9 mouse cellular contexts compared by ENCODE assay signal in the genomic region with DNA sequence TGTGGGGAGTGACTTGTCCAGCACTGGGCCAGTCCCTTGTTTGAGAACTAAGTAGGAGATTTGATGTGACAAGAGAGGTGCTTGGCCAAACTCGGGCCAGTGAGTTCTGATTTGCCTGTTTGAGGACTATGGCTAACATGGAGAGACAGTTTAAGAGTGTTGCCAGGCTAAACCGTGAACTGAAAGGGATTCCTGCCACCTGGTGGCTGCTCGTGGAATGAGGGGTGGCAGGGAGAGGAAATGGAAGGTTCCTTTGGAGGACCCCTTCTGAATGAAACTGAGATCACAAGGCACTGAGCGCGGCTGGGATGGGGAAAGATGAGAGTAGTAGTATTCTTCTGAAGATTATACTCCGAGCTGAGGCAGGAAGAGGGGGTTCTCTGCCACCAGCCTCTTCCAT. TPM values are rescaled to one million over a fixed set of nuclear protein-coding genes. Genes with fewer than 3 reads are reported as not detected.
A peak's percentile ranks its signal among the peaks of the same experiment; 100 is the strongest.
DNase-seq lines count a peak whose midpoint lies in the region; ATAC-seq and TF ChIP-seq lines count a peak whose summit lies in the region.
"Had no signal": no experiment of that assay in that cellular context is flagged by ENCODE, and none has a peak within 500 bp of the region (broad histone marks: within the 10 kb centered on the region; RNA-seq: fewer than 3 reads in every experiment).

No protein-coding gene starts in this region.

- H3K9me3 ChIP-seq in MEL (replicated peaks; ENCODE audit: insufficient read depth, low read length): no peaks in the 10 kb centered on the region
- no peaks in the 10 kb centered on the region for H3K9me3 ChIP-seq in kidney, embryonic 16.5 days (ENCODE audit: low read length)
- H3K9me3 ChIP-seq: heart, embryonic 15.5 days had no signal

- TF ChIP-seq CTCF in C2C12 (IDR thresholded peaks at IDR 0.05; ENCODE audit: control insufficient read depth, insufficient read depth, insufficient read length) (peak; percentile 55), MEL (IDR thresholded peaks at IDR 0.05 in 2 of 3, conservative IDR thresholded peaks at IDR 0.05 in 1 of 3; ENCODE audit: control insufficient read depth in 1 of 3, insufficient read depth in 1 of 3, low read depth in 2 of 3, low read length in 3 of 3, poor library complexity in 1 of 3, severe bottlenecking in 1 of 3) (peak; percentile 72 to 92 (median 89))

- no peak overlapping the region for H3K4me2 ChIP-seq in kidney, embryonic 16.5 days (replicated peaks; ENCODE audit: low read depth, low read length)
- H3K4me2 ChIP-seq: heart, embryonic 15.5 days had no signal

- no peak for TF ChIP-seq EP300 in MEL (IDR thresholded peaks at IDR 0.05; ENCODE audit: low read depth in 1 of 2, low read length in 2 of 2)

- H3K4me1 ChIP-seq in MEL (ENCODE audit: control insufficient read depth in 1 of 2, insufficient read depth in 2 of 2, low read length in 2 of 2): no peaks in the 10 kb centered on the region
- no peaks in the 10 kb centered on the region for H3K4me1 ChIP-seq in kidney, embryonic 16.5 days (ENCODE audit: insufficient read depth, low read length)
- H3K4me1 ChIP-seq: heart, embryonic 15.5 days had no signal

- H3K79me3 ChIP-seq in C2C12 (ENCODE audit: low read depth): no peaks in the 10 kb centered on the region

- H3K4me3 ChIP-seq in C2C12 (ENCODE audit: insufficient read depth, poor library complexity, severe bottlenecking) (no peak overlapping the region), MEL (ENCODE audit: control insufficient read depth in 1 of 2, insufficient read depth in 1 of 2, low read depth in 2 of 2, low read length in 2 of 2) (no peak overlapping the region)
- no peak overlapping the region for H3K4me3 ChIP-seq in kidney, embryonic 16.5 days (ENCODE audit: low read length)
- H3K4me3 ChIP-seq: heart, embryonic 15.5 days had no signal

- TF ChIP-seq RAD21 in MEL (IDR thresholded peaks at IDR 0.05; ENCODE audit: low read depth, low read length): peak; percentile 78

- DNase-seq in MEL (ENCODE audit: low read depth, low spot score): peak; percentile 65
- peak; percentile 75 for DNase-seq in cerebellum, adult 8-10 months
- DNase-seq in frontal cortex, adult 2 months (ENCODE audit: extremely low spot score in 1 of 2, low spot score in 1 of 2): peak; percentile 54 to 87
- peak; percentile 80 for DNase-seq in lung, postnatal 14 days
- peak; percentile 86 to 87 for DNase-seq in right cerebral cortex, adult 2 months (ENCODE audit: low spot score in 2 of 2)

- H3K27me3 ChIP-seq in C2C12 (ENCODE audit: control insufficient read depth, insufficient read depth, insufficient read length) (peaks cover 21% of the 10 kb centered on the region), MEL (ENCODE audit: control insufficient read depth in 1 of 2, insufficient read depth in 2 of 2, low read length in 2 of 2) (no peaks in the 10 kb centered on the region)
- H3K27me3 ChIP-seq in kidney, embryonic 16.5 days (ENCODE audit: insufficient read depth, low read length): peaks cover 51% of the 10 kb centered on the region

- no peaks in the 10 kb centered on the region for H3K79me2 ChIP-seq in C2C12 (ENCODE audit: control insufficient read depth, insufficient read depth)
- H3K79me2 ChIP-seq in MEL (ENCODE audit: control insufficient read depth, insufficient read depth, low read length, poor library complexity): no peaks in the 10 kb centered on the region

- H3K9ac ChIP-seq in MEL (ENCODE audit: control insufficient read depth, low read depth, low read length, poor library complexity, severe bottlenecking): no peak overlapping the region
- H3K9ac ChIP-seq in kidney, embryonic 16.5 days (replicated peaks; ENCODE audit: low read length): no peak overlapping the region
- H3K9ac ChIP-seq: heart, embryonic 15.5 days had no signal

- TF ChIP-seq POLR2A in MEL (IDR thresholded peaks at IDR 0.05; ENCODE audit: control insufficient read depth in 1 of 2, insufficient read depth in 1 of 2, low read depth in 1 of 2, low read length in 2 of 2, poor library complexity in 1 of 2): no peak

- WGBS in kidney, embryonic 16.5 days: 4% methylated on average over 6 of the region's 6 CpGs

- H3K36me3 ChIP-seq in C2C12 (ENCODE audit: control insufficient read depth, insufficient read depth): no peaks in the 10 kb centered on the region
- H3K36me3 ChIP-seq in MEL (ENCODE audit: control insufficient read depth in 1 of 2, insufficient read depth in 2 of 2, low read length in 2 of 2): no peaks in the 10 kb centered on the region
- H3K36me3 ChIP-seq in kidney, embryonic 16.5 days (ENCODE audit: insufficient read depth, low read length): no peaks in the 10 kb centered on the region
- H3K36me3 ChIP-seq: heart, embryonic 15.5 days had no signal

- no peak overlapping the region for H3ac ChIP-seq in C2C12 (ENCODE audit: control insufficient read depth, insufficient read length, low read depth)

- no peak overlapping the region for H3K27ac ChIP-seq in MEL (ENCODE audit: control insufficient read depth, low read depth, low read length)
- H3K27ac ChIP-seq in kidney, embryonic 16.5 days (ENCODE audit: low read length): no peak overlapping the region
- H3K27ac ChIP-seq: heart, embryonic 15.5 days had no signal

- ATAC-seq in kidney, embryonic 16.5 days (ENCODE audit: low FRiP score, low TSS enrichment): peak; percentile 25; the same call in 1 of the 2 replicates
- no peak for ATAC-seq in erythroblast, adult 5-6 weeks (replicated peaks; ENCODE audit: low FRiP score, poor library complexity, severe bottlenecking)

TF ChIP-seq in C2C12, 6 proteins besides CTCF, POLR2A, EP300 and RAD21:
- TF ChIP-seq CEBPB (IDR thresholded peaks at IDR 0.05; ENCODE audit: low read depth): no peak
- TF ChIP-seq FOSL1 (IDR thresholded peaks at IDR 0.05; ENCODE audit: insufficient read depth, low read length, poor library complexity, severe bottlenecking): no peak
- TF ChIP-seq USF1 (IDR thresholded peaks at IDR 0.05; ENCODE audit: low read depth): no peak
- TF ChIP-seq MYOD1 (IDR thresholded peaks at IDR 0.05; ENCODE audit: control insufficient read depth, insufficient read length, low read depth): no peak
- TF ChIP-seq MYOG (IDR thresholded peaks at IDR 0.05; ENCODE audit: control insufficient read depth, extremely low read depth, insufficient read length): no peak
- TF ChIP-seq MAX (IDR thresholded peaks at IDR 0.05): no peak
TF ChIP-seq in C2C12: peak in this region for 0.

TF ChIP-seq in MEL, 35 proteins besides CTCF, POLR2A, EP300 and RAD21:
- peak; percentile 97 for TF ChIP-seq SMC3 (IDR thresholded peaks at IDR 0.05; ENCODE audit: low read depth, low read length)
- TF ChIP-seq ZC3H11A (IDR thresholded peaks at IDR 0.05; ENCODE audit: low read depth, low read length): peak; percentile 51
- no peak for TF ChIP-seq E2F4 (IDR thresholded peaks at IDR 0.05; ENCODE audit: borderline replicate concordance, low read depth, low read length)
- no peak for TF ChIP-seq KAT2A (conservative IDR thresholded peaks at IDR 0.05; ENCODE audit: low read depth, low read length)

RNA-seq across cellular contexts. Expression of gene Kcnc4, which starts 7.2 kb away (rescaled TPM):
- polyA plus RNA-seq in C2C12 (2012; fragmentation: generic; extraction: Trizol) (not detected), MEL (2012; ENCODE audit: insufficient read depth in 1 of 2, insufficient read length in 2 of 2, low read depth in 1 of 2, low replicate concordance in 2 of 2, missing spikeins in 1 of 2) (not detected)
- not detected in 2 replicates for total RNA-seq in MEL (2012; rRNA removed)
- 45.5 and 50.1 TPM in 2 replicates for polyA plus RNA-seq in frontal cortex, adult 2 months (2012; rRNA removed)
- polyA plus RNA-seq in kidney, embryonic 16.5 days (2015; fragmentation: Nextera tagmentation; extraction: Ambion mirVana): 0.15 and 0.24 TPM in 2 replicates
- not detected in 2 replicates for total RNA-seq in erythroblast, adult 5-6 weeks (2015; ENCODE audit: low replicate concordance)
- total RNA-seq in erythroblast, adult 5-6 weeks (2017; ENCODE audit: low replicate concordance): not detected in 2 replicates

RNA-seq across cellular contexts. Expression of gene Slc6a17, which starts 51.2 kb away (rescaled TPM):
- 3.2 TPM for polyA plus RNA-seq in C2C12 (2012; fragmentation: generic; extraction: Trizol)
- 0.04 TPM in 1 of 2 replicates, not detected in the other for total RNA-seq in MEL (2012; rRNA removed)
- polyA plus RNA-seq in MEL (2012; ENCODE audit: insufficient read depth in 1 of 2, insufficient read length in 2 of 2, low read depth in 1 of 2, low replicate concordance in 2 of 2, missing spikeins in 1 of 2): not detected
- polyA plus RNA-seq in frontal cortex, adult 2 months (2012; rRNA removed): 182 and 214 TPM in 2 replicates
- polyA plus RNA-seq in kidney, embryonic 16.5 days (2015; fragmentation: Nextera tagmentation; extraction: Ambion mirVana): 2.8 and 3.8 TPM in 2 replicates
- not detected in 2 replicates for total RNA-seq in erythroblast, adult 5-6 weeks (2015; ENCODE audit: low replicate concordance)
- not detected in 2 replicates for total RNA-seq in erythroblast, adult 5-6 weeks (2017; ENCODE audit: low replicate concordance)

Comparison
In these comparisons a context has a peak if more than half of its experiments do, and no peak if none do; other contexts are left out.
1. RNA of gene Kcnc4, which starts 7.2 kb away (polyA plus RNA-seq): 45.5 to 50.1 TPM in frontal cortex, adult 2 months; 0.15 to 0.24 TPM in kidney, embryonic 16.5 days, not detected in C2C12 (single experiment) and not detected in MEL; every median in the first group is over 10 times any median in the second.
2. RNA of gene Slc6a17, which starts 51.2 kb away (polyA plus RNA-seq): 182 to 214 TPM in frontal cortex, adult 2 months; 2.8 to 3.8 TPM in kidney, embryonic 16.5 days, 3.2 TPM in C2C12 (single experiment) and not detected in MEL; every median in the first group is over 10 times any median in the second.
3. Peak in every context shown above with its lines, with median percentiles within 50 percentile points of each other: DNase-seq.